Mouse (Mus musculus): ENCODE measurements around the gene Nkx2-5.

The Nkx2-5 gene

GRCm38 (mm10) chr17:26844909-26845148 lies at the start of gene Nkx2-5:
Gene Nkx2-5 (minus strand): TSS chr17:26845009.
- DNase-seq: no peak

GRCm38 (mm10) chr17:26894342-26894741 lies 49.5 kb upstream of the Nkx2-5 start:
- DNase-seq: no peak

GRCm38 (mm10) chr17:26893492-26893891 lies 48.7 kb upstream of the Nkx2-5 start:
- DNase-seq: no peak

- no peak for DNase-seq
Measured at GRCm38 (mm10) chr17:26892635-26893375, 48.0 kb upstream of the Nkx2-5 start.

DNA sequence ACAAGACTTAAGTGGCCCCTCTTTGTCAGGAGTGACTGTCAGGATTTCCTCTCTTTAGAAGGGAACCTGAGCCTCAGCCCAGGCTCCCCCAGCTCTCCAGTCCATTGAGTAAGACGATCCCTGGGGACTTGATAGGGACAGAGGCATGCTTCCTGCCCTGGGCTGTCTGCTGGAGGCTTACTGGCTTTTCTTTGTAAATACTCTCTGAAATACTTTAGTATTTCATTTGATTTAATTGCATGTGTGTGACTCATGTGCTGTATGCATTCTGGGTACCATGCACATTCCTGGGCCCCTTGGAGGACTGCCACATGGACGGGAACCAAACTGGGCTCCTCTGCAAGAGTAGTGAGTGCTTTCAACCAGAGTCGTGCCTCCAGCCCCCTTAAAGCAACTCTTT lies 43.1 kb upstream of the Nkx2-5 start:
- no peak for DNase-seq

GRCm38 (mm10) chr17:26886047-26886749 lies 41.4 kb upstream of the Nkx2-5 start:
- peak; percentile 79 for DNase-seq

DNA sequence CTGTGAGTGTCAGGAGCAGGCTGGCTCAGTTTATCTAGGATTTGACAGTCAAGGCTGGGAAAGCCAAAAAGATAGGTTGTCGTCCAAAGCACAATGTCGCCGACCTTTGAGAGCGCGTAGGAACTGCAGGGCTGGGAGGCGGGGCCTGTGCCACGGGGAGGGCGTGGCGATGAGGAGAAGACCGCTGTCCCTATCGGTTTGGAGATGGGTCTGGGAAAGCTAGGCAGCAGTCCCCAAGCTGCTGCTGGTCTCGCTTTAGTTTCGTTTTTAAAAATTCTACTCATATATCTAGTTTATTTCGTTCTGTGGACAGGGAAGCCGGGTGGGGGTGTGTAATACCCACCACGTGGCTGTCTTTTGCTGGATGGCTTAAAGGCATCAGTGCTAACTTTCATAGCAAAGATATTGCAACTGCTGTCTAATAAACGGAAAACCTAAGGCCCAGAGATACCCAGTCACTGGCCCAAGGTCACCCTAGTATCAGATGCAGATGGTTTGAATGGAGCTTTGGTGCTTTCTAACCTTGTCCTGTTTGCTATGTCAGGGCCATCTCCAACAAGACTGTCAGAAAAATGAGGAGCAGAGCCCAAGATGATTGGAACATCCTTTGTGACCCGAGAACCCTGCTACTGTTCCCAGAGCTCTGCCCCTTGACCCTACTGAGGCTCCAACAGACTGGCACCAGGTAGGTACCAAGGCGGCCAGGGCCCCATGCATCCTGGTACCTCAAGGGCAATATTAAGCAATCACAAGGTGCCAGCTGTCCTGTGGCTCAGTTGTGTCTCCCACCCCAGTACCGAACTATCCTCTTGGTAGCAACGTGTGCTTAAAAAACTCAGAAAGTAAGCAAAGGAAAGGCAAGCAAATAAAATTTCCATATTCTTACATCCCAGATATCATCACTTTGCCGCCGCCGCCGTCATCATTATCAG lies 40.5 kb upstream of the Nkx2-5 start:
- DNase-seq: peak; percentile 68

DNA sequence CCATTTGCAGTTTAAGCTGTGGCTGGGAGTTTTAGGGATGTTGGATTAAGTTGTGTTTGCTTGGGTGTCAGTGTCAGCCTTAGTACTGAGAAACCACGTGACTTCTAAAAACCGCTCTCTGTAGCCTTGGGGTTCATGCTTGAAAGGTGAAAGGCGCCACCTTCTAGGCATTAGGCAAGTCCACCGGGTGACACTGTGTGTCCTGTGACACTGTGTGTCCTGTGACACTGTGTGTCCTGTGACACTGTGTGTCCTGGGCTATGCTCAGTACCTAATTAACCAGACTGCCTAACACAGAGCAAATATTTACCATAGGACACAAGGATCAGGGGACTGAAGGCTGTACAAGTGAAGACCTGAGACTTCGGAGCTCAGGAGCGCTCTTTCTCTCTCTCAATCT lies 38.8 kb upstream of the Nkx2-5 start:
- no peak for DNase-seq

GRCm38 (mm10) chr17:26882706-26883105 lies 37.9 kb upstream of the Nkx2-5 start:
- no peak for DNase-seq

DNA sequence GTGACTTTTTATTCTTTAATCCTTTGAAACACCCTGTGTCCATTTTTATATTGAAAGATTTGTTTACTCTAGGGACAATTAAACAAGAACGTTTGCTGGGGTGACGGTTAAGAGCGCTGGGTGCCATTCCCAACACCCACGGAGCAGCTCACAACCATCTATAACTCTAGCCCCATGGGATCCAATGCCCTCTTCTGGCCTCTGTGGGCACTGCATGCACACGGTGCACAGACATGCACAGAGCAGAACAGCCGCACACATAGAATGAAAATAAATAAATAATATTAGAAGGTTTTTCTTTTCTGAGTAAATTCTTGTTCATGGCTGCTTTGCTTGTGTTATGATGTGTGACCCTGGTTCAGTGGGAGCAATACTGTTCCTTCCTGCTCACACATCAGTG lies 34.4 kb upstream of the Nkx2-5 start:
- DNase-seq: no peak

GRCm38 (mm10) chr17:26877927-26878326 lies 33.1 kb upstream of the Nkx2-5 start:
- DNase-seq: no peak

DNA sequence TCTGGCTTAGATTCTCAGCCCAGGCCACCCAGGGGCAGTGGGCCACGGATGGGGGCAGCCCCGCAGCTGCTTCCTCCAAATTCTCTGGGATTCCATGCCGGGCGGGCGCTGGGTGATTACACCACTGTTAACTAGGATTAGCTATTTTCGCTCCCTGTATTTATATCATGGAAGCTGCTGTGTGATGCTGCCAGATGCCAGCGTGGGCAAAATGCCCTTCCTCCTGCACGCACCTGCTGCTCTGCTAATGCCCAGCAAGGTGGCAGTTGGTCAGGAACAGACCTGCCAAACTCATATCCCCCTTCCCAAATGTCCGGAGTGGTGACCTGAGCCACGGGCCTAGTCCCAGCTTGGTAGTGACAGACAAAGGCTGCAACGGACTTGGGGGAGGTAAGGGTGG lies 29.7 kb upstream of the Nkx2-5 start:
- DNase-seq: no peak

DNA sequence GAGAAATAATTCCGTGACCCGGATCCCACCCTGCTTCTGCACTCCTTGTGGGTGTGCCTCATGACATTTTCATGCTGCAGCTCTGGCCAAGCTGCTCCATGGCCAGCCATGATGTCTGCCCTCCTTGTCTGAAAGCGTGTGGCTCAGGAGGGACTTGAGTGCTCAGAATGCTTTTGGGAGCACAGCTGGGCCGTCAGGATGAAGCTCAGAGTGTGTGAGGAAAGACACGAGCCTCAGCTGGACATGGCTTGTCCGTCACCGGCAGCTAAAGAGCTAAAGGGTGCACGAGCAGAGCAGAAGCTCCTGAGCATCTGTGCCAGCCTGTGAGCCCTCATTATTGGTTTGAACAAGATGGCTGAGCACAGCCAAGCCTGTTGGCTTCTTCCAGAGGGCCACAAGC lies 28.7 kb upstream of the Nkx2-5 start:
- DNase-seq: no peak

DNA sequence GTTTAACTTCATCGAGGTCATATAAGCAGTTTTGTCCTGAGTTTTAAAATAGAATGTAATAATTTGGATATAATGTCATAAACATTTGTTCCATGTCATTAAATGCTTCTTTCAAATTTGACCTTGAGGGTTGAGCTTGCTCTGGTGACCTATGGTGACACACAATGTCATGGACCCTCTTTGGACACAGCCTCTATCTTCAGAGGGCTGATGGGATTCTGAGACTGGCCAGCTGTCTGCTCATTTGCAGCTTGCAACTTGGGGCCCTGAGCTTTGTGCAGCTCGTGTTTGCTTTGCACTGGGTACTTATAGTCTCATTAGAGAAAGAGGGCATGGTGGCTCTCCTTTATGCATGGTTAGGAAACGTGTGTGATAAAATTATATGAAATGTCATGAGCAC lies 28.1 kb upstream of the Nkx2-5 start:
- DNase-seq: no peak

GRCm38 (mm10) chr17:26868756-26869155 lies 23.9 kb upstream of the Nkx2-5 start:
- DNase-seq: no peak

GRCm38 (mm10) chr17:26865156-26865555 lies 20.3 kb upstream of the Nkx2-5 start:
- no peak for DNase-seq

GRCm38 (mm10) chr17:26864343-26864742 lies 19.5 kb upstream of the Nkx2-5 start:
- no peak for DNase-seq

DNA sequence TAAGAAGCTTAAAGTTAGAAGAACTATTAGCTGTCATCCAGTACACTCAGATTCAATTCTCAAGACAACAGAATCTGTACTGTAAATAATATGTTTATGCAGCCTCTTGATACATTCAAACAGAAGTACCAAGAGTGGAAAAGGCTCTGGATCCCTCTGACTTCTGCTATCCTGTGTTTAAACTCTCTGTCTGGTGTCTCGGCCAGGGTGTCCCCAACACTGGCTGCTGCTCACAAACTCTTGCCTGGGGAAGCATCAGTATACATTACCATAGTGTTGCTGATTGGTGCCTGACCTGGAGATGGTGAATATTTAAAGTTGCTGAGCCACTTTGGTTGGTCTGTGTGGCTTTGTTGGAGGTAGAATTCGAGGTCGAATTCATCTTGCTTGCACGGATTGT lies 17.0 kb upstream of the Nkx2-5 start:
- no peak for DNase-seq

DNA sequence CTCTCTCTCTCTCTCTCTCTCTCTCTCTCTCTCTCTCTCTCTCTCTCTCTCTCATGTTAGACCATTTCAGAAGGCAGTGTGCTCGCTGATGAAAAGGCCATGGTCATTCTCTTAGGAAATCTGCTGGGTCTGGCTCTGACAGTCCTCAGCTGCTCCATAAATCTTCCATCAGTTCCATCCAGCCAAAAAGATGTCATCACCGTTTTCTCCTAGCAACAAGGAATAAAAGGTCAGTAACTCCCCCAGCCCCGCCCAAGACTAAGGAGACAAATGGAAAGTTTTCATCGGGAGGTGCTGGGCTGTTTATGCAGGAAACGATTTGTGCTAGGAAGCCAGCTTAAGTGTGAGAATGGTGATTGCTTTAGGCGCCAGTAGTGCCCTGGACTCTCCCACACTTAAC lies 16.6 kb upstream of the Nkx2-5 start:
- no peak for DNase-seq

- DNase-seq: no peak
Measured at GRCm38 (mm10) chr17:26860906-26861305, 16.1 kb upstream of the Nkx2-5 start.

DNA sequence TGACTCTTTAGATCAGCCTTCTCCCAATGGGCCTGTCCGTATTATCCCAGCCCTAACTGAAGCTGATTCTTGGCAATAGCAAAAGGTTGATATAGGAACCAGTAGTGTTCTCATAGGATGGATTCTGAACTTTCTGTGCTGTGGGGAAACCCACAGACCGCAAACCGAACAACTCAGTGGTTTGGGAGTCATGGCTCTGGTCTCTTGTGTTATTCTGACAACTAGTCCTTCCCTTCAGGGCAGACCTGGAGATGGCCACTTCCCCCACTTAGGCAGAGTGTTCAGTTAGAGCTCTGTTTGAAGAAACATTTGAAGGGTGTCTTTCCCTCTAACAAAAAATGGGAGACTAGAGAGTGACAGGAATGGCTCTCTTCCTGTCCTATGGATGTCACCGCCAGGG lies 7.5 kb upstream of the Nkx2-5 start:
- no peak for DNase-seq

- no peak for DNase-seq
Measured at GRCm38 (mm10) chr17:26851136-26851460, 6.3 kb upstream of the Nkx2-5 start.

DNA sequence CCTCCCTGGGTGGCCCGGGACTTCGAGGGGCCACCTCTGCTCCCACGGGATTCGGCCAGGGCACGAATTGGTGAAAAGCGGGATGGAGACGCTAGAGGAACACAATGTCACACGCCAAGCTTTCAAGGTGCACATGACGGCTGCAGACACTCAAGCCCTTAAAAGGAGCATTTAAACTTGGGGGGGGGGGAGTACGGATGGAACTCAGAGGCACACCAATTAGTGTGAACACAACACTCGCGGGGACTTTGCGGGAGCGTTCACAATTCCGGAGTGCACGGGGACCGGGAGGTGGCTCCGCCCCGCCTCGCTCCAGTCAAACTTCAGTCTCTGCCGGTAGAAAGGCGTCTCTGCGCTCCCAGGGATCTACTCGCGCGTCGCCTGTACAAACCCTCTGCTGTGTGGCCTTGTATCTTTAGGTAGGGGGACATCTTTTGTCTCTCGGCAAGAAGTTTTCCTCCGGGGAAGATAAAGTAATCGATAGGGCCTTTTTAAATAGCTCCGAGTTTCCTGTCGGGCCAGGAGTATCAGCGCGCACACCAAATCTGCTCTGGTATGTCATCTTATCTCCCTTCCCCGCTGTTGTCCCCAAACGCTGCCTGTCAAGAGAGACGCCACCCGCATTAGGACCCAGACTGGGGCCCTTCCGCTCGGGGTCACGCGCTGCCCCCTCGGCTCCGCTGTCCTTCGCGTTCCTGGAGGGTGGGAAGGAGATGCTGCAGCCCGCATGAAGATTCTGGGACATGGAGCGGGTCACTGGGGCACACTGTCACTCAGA lies 5.7 kb upstream of the Nkx2-5 start:
- DNase-seq: no peak
